Mouse (Mus musculus) T-helper 2 cell (primary cell): Measurements from ENCODE around the gene Kcnj1.

Experiments
- in situ Hi-C: fragments of 300-600 bp; cut with MboI, MseI; formaldehyde crosslinking; loops from one replicate; pipeline ENCODE4 v1.15.1; 2025; ENCODE audit warnings: high pct_unique_total_duplicates

The Kcnj1 gene

DNA sequence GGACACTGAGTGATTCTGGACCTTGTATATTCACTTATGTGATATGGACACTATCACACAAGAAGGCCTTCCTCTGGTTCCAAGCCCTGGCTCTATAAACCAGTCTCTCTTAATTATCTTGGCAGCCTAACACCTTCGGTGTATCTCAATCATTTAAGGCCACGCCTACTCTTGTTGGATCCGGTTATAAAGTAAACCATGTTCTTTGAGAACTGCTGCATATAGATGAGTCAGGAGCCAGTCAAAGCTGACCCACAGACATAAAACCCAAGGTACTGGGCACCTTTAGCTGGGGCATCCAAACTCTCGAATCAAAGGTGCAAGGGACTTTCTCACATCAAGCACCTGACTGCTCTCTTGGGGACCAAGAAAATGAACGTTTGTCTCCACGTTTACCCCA lies at the start of gene Kcnj1:
Gene Kcnj1, plus strand, starts transcription at position 292 of the 400 bp plus-strand sequence.
- in situ Hi-C loops: no loop called here

DNA sequence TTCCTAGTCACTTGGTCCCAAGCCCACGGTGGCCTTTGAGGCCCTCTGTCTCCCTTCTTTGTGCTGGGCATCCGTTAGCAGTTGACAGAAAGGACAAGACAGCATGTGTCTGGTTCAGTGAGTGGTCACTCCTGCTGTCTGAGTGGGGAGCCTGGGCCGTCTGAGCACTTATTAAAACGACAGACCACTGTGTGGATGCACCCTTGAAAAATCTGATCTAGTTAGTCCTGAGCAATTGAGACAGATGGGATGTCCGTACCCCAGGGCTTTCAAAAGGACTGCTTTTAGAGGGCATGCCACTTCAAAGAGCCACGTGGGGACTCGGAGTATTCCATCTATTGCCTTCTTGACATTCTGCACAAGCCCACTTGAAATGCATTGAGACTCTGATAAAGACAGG lies 48.7 kb upstream of the Kcnj1 start:
- in situ Hi-C loops: no loop called here

DNA sequence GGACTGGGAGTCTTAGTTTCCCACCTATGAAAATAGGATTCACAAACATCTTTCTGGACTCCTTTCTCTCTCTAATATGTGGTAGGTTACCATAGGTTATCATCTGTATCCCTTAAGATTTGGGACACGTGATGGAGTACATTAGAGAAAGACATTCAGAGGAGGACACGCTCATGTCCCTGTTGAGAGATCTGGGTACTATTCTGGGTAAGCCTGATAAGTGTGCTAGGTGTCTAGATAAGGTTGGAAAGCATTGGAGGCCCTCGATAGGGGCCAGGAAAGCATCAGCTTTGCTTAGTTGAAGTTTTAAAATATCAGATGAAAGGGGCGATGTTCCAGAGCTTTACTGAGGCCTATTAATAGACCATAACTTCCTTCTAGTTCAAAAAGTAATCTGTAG lies 43.5 kb upstream of the Kcnj1 start:
- in situ Hi-C loops: no loop called here

DNA sequence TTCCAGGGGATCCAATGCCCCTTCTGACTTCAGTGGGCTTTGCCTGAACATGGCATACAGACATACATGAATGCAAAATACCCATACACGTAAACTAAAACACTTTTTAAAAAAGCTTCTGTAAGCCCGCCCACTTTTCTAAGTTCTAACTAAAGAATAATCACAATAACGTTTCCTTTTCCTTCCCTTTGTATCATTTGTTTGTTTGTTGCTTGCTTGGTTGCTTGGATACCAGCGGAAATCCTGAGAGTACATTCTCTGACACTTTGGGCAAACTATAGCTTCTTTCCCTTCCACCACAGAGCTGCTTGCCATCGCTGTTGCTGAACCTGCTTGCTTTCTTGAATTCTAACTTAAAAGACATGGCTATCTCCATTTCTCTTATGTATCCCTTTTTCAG lies 41.1 kb upstream of the Kcnj1 start:
- in situ Hi-C loops: no loop called here

DNA sequence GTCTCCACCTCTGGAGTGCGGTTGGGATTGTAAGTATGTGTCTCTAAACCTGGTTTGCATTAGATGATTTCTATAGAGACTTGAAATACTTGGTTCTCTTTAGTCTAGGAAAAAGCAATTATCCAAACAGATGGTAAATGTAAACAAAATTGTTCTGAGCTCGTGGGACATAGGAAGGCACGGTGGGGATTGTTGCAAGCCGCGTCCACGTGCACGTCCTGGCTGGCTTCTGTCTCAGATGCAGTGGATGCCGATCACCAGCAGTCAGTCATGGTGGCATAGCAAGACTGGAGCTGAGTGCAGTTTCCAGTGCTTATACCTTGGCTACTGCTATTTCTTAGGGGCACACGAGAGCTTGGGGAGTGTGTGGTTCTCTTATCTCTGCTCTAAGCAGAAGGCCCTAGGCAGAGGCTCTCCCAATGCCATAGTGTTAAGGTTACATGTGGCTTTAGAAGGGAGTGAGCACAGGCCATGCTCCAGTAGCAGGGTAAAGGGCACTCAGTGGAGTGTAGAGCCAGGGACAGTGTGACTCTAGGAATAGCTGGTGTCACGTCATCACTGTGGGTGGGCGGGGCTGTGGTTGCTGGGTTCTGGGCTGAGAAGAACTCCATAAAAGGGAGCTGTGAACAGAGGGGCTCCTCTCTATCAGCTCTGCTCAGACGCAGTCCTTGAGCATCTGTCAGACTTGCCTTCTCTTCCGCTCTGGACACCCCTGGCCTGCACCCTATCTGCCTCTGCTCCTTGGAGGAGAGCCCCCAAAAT lies 36.7 kb upstream of the Kcnj1 start:
- in situ Hi-C loops: no loop called here

DNA sequence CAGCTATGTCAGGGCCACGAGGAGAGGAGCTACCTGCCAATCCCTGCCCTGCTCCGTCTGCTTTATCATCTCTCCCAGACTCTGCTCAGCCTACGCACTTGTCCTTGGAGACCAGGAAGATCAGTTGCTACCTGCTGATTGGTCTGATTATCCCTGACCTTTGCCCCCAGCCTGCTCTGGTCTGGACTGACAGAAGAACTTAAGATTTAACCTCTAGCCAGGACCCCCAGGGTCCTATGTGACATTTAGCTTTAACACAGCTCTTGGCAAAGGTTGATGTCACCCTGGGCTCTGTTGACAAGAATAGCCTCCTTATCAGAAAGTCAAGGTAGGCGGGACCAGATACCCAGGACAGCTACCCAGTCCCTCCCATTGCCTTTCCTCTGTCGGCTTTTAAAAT lies 31.5 kb upstream of the Kcnj1 start:
- in situ Hi-C loops: loop anchor here (5.0 kb wide), 1 partner anchor 69 kb away; no protein-coding TSS in a partner anchor

DNA sequence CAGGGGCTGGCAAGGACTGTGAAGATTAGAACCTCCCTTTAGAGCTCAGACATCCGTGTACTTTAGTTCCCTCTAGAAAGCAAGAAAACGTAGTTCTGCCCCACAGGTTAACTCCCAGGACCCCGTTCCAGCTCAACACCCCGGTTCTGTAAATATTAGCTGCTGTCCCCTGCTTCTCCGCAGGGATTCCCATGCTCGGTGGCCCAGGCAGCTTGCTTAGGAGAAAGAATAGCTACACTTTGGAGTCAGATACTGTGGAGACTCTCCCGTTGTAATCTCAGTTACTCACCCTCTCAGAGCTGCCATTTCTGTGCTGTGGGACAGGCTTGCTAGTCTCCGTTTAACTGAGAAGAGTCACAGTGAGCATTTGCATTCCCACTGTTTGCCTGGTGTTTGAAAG lies 29.4 kb upstream of the Kcnj1 start:
- in situ Hi-C loops: loop anchor here (5.0 kb wide), 1 partner anchor 71 kb away; no protein-coding TSS in a partner anchor

DNA sequence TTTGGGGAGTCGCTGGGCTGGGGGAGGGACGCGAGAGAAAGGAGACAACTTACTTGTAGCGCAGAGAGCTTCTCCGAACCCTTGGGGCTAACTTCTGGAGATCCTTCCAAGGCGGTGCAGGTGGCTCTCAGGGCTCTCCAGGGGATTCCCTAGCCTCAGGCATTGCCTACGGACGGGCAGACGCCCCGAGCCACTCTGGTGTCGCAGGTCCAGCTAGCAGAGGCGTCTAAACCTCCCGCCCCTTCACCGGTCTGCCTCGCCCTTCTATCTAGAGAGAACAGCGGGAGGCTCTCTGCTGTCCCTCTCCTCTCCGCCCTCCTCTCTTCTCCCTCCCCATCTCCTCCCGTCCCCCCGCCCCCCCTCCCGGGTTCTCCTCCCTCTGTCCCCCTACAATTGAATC lies 28.2 kb upstream of the Kcnj1 start, which contains the start of gene Kcnj5:
Gene Kcnj5, minus strand, starts transcription at position 300 of the 400 bp plus-strand sequence.
- in situ Hi-C loops: loop anchor here (5.0 kb wide), 1 partner anchor 72 kb away; no protein-coding TSS in a partner anchor

DNA sequence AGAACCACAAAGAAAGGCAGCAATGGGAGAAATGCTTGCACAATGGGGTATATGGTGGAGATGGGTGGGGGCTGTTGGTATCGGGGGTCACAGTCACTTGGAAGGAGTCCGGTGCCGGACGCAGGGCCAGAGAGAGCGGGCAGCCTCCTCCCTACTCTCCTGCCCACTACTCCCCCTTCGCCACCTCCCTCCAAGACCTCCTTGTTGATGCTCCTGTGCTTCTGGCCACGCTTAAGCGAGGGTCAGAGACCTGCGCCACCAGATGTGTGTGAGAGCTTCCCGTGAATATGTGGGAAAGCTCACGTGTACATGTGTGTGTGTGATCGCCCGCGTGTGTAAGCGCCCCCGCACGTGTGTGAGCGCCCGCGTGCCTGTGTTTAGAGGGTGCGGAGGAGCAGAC lies 27.8 kb upstream of the Kcnj1 start:
- in situ Hi-C loops: loop anchor here (5.0 kb wide), 1 partner anchor 72 kb away; no protein-coding TSS in a partner anchor

DNA sequence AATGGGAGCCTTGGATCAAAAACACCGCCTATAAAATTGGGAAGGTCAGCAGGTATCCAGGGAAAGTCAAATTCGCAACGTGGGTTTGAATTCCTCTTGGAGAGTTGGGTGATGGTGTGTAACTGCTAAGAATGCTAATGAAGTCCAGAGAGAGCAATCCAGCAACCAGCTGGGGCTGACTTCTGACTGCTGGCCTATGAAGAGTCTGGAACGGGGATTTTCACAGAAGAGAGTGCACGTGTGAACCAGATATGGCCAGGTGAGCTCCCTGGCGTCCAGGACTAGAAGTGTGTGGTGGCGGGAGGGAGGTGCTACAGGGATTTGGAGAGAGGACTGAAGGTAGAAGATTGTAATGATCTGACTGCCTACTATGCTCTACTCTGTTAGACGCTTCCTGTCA lies 24.2 kb upstream of the Kcnj1 start:
- in situ Hi-C loops: no loop called here

DNA sequence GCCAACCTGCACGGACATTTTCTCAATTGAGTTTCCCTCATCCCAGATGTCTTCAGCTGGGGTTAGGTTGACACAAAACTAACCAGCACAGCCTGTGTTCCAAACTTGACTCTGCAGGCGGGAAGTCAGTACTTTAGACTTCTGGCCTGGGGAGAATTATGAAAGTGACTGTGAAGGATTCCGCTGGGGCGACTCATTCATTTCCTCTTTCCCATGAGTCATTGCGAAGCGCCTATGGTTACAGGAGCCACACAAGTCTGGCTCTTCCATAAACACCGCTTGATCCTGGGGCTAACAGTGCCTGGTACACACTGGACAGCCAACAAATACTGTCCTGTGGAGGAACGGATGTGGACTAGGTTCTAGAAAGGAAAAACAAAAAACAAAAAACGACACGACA lies 22.9 kb upstream of the Kcnj1 start:
- in situ Hi-C loops: no loop called here

DNA sequence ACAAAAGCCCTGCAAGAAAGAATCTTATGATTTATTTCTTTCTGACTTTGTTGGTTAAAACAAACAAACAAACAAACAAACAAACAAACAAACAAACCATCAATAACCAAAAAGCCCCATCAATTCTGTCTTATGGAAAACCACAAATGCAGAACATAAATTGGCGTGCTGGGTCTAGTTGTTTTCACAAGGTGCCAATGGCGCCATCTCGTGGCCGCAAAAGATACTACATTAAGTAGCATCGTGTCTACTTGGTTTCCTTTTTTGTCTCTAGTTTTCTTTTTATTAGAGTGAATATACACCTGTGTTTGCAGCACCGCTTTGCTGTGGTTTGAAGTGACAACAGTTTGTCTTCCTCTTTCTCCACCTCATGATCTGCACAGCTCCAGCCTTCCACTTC lies 22.0 kb upstream of the Kcnj1 start:
- in situ Hi-C loops: no loop called here

DNA sequence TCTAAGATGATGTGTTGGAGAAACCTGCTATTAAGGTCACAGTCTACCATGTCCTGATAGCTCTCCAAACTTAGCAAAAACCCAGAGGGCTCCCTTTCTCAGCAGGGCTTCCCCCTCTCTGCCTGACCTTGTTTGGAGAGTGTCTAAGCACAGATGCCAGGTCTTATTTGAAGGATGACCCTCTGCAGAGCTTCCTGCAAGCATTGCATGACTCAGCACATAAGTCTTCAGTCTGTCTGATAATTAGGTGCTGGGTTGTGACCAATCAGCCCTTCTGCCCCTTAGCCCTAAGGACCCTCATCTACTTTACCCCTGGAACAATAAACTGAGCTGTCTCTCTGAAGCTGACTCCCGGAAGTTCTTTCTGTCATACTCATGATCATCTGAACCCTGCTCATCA lies 11.5 kb upstream of the Kcnj1 start:
- in situ Hi-C loops: no loop called here

DNA sequence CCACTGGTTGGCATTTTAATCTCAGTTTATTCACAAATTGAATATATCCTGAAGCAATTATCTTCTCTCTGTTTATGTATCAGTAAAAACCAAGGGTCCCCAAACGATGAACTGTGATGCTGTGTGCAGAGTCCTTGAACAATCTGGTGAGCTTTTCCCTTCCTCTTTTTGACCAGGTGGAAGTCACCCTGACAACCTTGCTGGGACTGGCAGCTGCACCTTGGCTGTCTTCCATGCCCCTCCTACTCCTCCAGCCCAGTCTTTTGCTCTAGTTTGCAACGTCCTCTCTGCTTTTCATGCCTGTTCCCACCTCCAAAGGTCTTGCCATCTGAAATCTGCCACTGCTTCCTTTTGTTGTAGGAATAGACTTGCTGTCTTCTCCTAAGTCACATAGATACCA lies 3.5 kb upstream of the Kcnj1 start:
- in situ Hi-C loops: no loop called here

DNA sequence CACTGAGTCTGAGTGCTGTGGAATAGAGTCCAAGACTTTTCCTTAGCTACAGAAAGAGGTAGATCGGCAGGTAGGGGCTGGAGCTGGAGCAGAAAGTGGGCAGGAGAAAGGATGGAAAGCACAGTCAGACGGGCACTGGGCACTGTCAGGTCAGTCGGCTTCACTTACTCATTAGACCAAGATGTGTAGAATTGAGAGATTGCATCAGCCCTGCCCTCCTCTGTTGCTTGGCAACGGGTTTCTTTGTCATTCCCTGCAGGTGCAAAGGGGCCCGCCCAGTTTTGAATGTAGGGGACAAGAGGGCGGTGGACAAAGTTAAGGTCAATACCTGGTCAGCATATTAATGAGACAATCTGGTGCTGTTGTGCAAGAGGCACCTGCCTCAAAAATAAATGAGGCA lies 2.9 kb upstream of the Kcnj1 start:
- in situ Hi-C loops: no loop called here

DNA sequence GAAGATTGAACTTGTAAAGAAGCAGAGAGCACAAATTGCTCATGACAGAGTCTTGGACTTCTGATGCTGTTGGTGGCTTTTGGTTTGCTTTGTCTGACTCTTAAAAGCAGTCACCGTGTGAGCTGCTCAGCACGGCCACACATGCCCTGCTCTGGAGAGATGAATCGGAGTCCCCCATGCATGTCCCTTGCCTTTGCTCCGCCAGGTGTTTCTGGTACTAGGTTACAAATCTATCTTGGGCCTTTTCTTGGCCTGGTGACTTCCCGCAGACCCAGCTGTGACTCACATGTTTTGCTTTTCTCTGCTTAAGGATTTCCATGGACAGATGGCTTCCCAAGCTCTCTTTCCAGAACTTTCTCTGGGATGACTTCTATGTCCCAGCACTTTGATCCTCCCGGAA lies 1.4 kb downstream of the Kcnj1 start:
- in situ Hi-C loops: no loop called here

DNA sequence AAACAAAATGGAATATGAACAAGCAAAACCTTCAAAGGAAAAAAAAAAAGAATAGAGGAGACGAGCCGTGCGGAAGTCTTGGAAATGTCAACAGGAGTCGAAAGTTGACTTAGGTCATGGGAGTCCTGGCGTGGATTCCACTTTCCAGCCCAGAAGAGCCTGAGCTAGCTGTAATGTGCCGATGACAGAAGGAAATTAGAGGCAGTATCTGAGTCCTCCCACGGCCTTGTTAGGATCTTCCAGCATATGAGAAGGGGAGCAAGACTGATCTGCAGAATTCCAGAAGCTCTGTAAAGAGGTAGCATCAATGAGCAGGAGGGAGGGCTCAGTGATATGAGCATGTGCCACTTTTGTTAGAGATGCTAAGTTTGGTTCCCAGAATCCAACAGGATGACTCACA lies 3.7 kb downstream of the Kcnj1 start:
- in situ Hi-C loops: no loop called here

DNA sequence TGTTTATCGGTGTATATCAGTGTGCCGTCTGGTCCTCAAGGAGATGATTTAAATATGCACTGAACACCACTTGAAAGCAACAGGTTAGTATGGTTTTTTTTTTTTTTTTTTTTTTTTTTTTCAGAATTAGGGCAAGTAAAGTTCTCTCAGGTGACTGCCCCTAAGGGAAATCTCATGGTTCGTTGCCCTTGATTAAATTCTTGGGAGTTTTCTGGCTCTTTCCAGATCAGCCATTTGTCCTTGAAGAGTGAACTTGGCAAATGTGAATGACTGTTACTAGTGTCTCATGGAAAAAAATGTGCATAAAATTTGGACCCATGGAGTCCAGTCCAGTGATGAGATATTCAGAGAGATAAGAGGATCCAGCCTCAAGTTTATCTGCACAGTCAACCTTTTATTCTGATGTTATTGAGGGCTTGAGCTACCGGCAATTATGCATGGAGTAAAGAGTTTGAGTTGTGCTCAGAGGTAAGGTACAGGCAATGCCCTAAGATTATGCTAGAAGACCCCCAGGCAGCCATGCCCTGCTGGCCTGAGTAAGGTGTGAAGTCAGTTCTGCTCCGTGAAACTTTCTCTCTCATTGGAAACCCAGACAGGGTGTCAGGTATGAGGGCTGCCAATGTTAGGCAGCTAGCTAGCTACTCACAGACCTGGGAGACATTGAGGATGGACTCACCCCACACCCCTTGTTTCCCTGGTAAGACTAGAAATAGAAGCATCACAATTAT lies 4.7 kb downstream of the Kcnj1 start:
- in situ Hi-C loops: no loop called here

DNA sequence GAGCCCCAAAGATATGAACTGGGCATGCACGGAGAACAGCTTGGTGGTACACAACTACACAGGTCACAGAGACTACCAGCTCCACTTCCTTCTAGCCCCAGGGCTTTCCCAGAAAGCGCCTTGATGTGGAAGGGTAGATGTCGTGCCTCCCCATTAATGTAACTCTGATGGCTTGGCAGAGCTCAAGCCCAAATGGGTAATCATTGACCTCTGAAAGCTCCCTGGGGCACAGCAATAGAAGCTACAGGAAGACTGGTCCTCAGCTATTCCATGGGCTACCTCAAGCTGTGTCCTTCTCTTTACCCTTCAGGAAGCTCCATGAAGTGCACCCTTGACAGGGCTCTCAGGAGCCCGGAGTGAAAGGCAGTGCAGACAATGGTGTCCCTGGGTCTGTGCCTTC lies 12.6 kb downstream of the Kcnj1 start:
- in situ Hi-C loops: no loop called here

DNA sequence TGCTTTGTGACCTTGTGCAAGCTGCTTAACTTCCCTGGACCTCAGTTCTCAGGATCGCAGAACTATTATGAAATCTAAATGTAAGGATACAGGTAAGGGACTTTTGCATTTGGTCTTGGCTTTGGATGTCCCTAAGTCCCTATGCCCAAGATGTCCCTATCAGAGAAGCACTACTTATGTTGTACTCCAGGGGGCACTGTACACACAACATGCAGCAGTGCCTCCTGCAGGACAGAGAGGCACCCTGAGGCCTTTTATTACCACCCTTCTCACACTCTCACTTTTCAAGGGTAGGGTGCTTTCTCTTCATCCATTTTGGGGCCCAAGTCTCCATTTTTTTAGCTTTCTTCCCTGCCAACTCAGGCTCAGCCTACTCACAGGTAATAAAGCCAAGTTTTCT lies 15.8 kb downstream of the Kcnj1 start:
- in situ Hi-C loops: no loop called here

DNA sequence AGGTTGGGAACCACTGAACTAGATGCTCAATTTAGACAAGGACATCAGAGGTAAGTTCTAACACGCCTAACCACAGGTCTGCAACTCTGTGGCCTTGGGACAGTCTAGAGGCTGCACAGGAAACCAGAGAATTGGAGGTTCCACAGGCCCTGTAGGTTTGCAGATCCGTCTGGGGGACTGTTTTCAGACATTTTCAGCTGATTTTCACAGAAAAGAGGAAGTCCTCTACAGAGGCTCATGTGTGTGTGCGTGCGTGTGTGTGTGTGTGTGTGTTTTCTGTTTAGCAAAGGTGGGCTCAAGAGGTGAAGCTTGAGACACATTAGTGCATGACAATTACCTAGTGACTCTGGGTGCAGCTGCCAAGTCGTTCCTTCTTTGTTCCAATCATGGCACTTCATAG lies 18.8 kb downstream of the Kcnj1 start:
- in situ Hi-C loops: loop anchor here (10.0 kb wide), 1 partner anchor 844 kb away; no protein-coding TSS in a partner anchor

DNA sequence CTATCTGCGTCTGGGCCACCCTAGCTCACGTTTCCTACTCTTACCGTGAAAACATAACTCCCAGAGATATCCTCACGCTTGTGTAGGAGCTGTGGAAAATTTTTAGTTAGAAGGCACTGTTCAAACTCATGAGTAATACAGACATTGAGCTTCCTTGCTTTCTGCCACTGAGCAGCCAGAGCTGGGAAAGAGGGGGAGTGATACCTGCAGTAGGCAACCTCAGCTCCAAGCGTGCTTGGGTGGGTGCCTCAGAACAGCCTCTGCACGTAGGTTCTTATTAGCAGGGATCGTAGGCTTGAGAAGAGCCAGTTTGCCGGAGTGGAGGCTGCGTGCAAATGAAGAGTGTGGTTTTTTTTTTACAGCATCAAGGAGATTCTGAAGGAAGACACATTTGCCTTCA lies 19.4 kb downstream of the Kcnj1 start:
- in situ Hi-C loops: loop anchor here (10.0 kb wide), 1 partner anchor 843 kb away; no protein-coding TSS in a partner anchor

DNA sequence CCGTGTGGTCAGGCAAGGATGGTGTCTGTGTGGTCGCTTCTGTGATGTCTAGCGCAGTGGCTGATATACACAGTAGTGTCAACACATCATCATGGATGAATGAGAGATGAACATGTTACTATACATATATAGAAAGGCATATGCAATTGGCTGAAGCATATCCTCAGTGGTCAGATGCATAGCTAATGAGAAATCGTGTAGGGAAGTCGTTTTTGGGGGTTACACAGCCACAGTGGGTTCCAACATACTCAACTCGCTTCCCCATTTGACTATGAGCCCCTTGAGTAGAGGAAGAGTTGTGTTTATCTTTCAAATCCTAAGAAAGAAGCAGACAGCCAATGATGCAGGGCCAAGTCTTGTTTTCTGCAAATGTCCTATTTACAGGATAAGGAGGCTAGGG lies 20.4 kb downstream of the Kcnj1 start:
- in situ Hi-C loops: loop anchor here (10.0 kb wide), 1 partner anchor 842 kb away; no protein-coding TSS in a partner anchor
